ENCODE assay signal across 8 mouse cellular contexts in the genomic region with DNA sequence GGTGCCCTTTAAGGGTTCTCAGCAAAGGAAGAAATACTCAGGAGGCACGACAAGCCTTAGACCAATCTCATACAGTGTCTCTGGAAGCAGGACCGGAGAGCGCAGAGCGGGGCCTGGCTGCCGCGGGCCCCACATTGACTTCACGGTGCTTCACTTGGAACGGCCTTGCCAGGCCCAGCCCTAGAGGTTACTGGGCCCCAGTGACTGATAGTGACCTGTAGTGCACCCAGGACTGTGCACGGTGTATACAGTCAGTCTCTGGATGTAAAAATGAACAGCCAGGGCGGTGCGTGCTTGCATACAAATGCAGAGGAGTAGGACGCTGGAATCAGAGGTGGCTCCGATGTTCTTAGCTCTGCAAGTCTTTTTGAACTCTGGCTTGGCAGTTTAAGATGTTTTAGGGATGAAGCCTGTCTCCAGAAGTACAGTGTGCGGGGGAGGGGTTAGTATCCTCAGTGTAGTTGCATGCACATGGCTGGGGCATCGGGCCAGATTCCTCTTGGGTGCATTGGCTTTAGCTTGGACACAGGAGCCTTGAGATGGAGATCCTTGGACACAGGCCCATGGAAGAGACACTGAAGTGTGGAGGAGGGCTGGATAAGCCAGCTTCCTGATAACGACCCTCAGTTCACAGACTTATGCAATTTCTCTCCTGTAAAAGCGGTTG. TPM values are rescaled to one million over a fixed set of nuclear protein-coding genes. Genes with fewer than 3 reads are reported as not detected.
DNase-seq lines count a peak whose midpoint lies in the region; ATAC-seq and TF ChIP-seq lines count a peak whose summit lies in the region.

No protein-coding gene starts in this region.

- no peak for TF ChIP-seq CTCF in gastrocnemius, adult 2 months (IDR thresholded peaks at IDR 0.05)
- no peak for TF ChIP-seq CTCF in forebrain, postnatal 0 days (IDR thresholded peaks at IDR 0.05; ENCODE audit: low read depth)

- peaks cover under 1% of the 10 kb centered on the region; the same call in 1 of the 2 replicates for H3K9me3 ChIP-seq in forebrain, postnatal 0 days (ENCODE audit: low read length)
- H3K9me3 ChIP-seq in intestine, embryonic 15.5 days = no peaks in the 10 kb centered on the region
- H3K9me3 ChIP-seq in liver, embryonic 16.5 days (replicated peaks; ENCODE audit: control insufficient read depth, low read length) = no peaks in the 10 kb centered on the region

- peak; percentile 40 for DNase-seq in gastrocnemius, adult 2 months
- DNase-seq in gastrocnemius, postnatal 25 days = no peak
- no peak for DNase-seq in forebrain, postnatal 0 days
- peak; percentile 47 for DNase-seq in ovary, postnatal 14 days (ENCODE audit: low spot score)
- no peak for DNase-seq in frontal cortex, adult 2 months (ENCODE audit: extremely low spot score in 1 of 2, low spot score in 1 of 2)

- 52% methylated on average over 17 of the region's 17 CpGs for WGBS in forebrain, postnatal 0 days
- 46% methylated on average over 17 of the region's 17 CpGs for WGBS in intestine, embryonic 15.5 days
- WGBS in liver, embryonic 16.5 days (ENCODE audit: insufficient replicate concordance) = 40% methylated on average over 17 of the region's 17 CpGs

- H3K27me3 ChIP-seq in forebrain, postnatal 0 days (ENCODE audit: insufficient read depth, low read length) = no peaks in the 10 kb centered on the region
- H3K27me3 ChIP-seq in intestine, embryonic 15.5 days (replicated peaks) = no peaks in the 10 kb centered on the region
- H3K27me3 ChIP-seq in liver, embryonic 16.5 days (ENCODE audit: control insufficient read depth, insufficient read depth, low read depth, low read length) = no peaks in the 10 kb centered on the region

- no peak overlapping the region for H3K9ac ChIP-seq in forebrain, postnatal 0 days
- no peak overlapping the region for H3K9ac ChIP-seq in intestine, embryonic 15.5 days
- peak overlapping the region; percentile 25; the same call in 1 of the 2 replicates for H3K9ac ChIP-seq in liver, embryonic 16.5 days (ENCODE audit: low read depth, low read length)

- H3K4me1 ChIP-seq in brown adipose tissue, adult 24 weeks (ENCODE audit: control insufficient read depth, insufficient read depth, insufficient read length, low read length) = no peaks in the 10 kb centered on the region
- no peaks in the 10 kb centered on the region for H3K4me1 ChIP-seq in forebrain, postnatal 0 days (ENCODE audit: insufficient read depth)
- peaks cover 11% of the 10 kb centered on the region for H3K4me1 ChIP-seq in intestine, embryonic 15.5 days (replicated peaks)
- H3K4me1 ChIP-seq in liver, embryonic 16.5 days (ENCODE audit: control insufficient read depth, low read depth, low read length) = no peaks in the 10 kb centered on the region; the same call in 1 of the 2 replicates

- no peaks in the 10 kb centered on the region for H3K36me3 ChIP-seq in forebrain, postnatal 0 days (ENCODE audit: insufficient read depth)
- no peaks in the 10 kb centered on the region for H3K36me3 ChIP-seq in intestine, embryonic 15.5 days
- H3K36me3 ChIP-seq in liver, embryonic 16.5 days (ENCODE audit: control insufficient read depth, insufficient read depth) = no peaks in the 10 kb centered on the region

- ATAC-seq in forebrain, postnatal 0 days = peak; percentile 28; the same call in 1 of the 2 replicates
- peak; percentile 70 for ATAC-seq in intestine, embryonic 15.5 days
- ATAC-seq in liver, embryonic 16.5 days (ENCODE audit: low read depth) = peak; percentile 83

- H3K4me3 ChIP-seq in gastrocnemius, adult 2 months = peak overlapping the region; percentile 25; the same call in 1 of the 2 replicates
- H3K4me3 ChIP-seq in brown adipose tissue, adult 24 weeks (ENCODE audit: insufficient read depth, low read depth, low read length) = peak overlapping the region; percentile 14; the same call in 1 of the 2 replicates
- peak overlapping the region; percentile 11; the same call in 1 of the 2 replicates for H3K4me3 ChIP-seq in forebrain, postnatal 0 days (ENCODE audit: low read depth, low read length)
- H3K4me3 ChIP-seq in intestine, embryonic 15.5 days (replicated peaks) = no peak overlapping the region; the same call in 1 of the 2 replicates
- no peak overlapping the region; the same call in 1 of the 2 replicates for H3K4me3 ChIP-seq in liver, embryonic 16.5 days (ENCODE audit: low read depth, low read length)

- peak overlapping the region; percentile 10 for H3K27ac ChIP-seq in gastrocnemius, adult 2 months
- H3K27ac ChIP-seq in brown adipose tissue, adult 24 weeks (replicated peaks; ENCODE audit: low read depth, low read length) = no peak overlapping the region
- no peak overlapping the region for H3K27ac ChIP-seq in forebrain, postnatal 0 days (ENCODE audit: low read depth, low read length)
- H3K27ac ChIP-seq in intestine, embryonic 15.5 days = 0 out of 2 replicates have a peak overlapping the region, but pooled peaks have one; percentile 7
- H3K27ac ChIP-seq in liver, embryonic 16.5 days (ENCODE audit: low read length) = peak overlapping the region; percentile 83

- intact Hi-C loops in gastrocnemius, adult 2 months (cut with DNase I) = loop anchor here (1.0 to 5.0 kb wide), 4 partner anchors 89 to 640 kb away; no protein-coding TSS in a partner anchor

- H3K4me2 ChIP-seq in forebrain, postnatal 0 days (ENCODE audit: low read depth) = peak overlapping the region; percentile 44
- H3K4me2 ChIP-seq in intestine, embryonic 15.5 days (replicated peaks) = peak overlapping the region; percentile 53
- H3K4me2 ChIP-seq in liver, embryonic 16.5 days (ENCODE audit: low read depth, low read length) = peak overlapping the region; percentile 41

RNA-seq across cellular contexts. Expression of a gene that starts 31.1 kb away (rescaled TPM):
- 100 to 1,000 TPM; 290 to 372 TPM for total RNA-seq in gastrocnemius, adult 2 months (2021)
- 100 to 1,000 TPM; 268 to 270 TPM for total RNA-seq in gastrocnemius, postnatal 25 days (2021)
- 403 and 404 TPM in 2 replicates for polyA plus RNA-seq in brown adipose tissue, adult 24 weeks (2012; ENCODE audit: insufficient read depth, insufficient read length, missing spikeins)
- 449 and 763 TPM in 2 replicates for total RNA-seq in forebrain, postnatal 0 days (2014; rRNA removed)
- polyA plus RNA-seq in forebrain, postnatal 0 days (2015; fragmentation: Nextera tagmentation; extraction: Ambion mirVana) = 491 and 597 TPM in 2 replicates
- 818 and 905 TPM in 2 replicates for polyA plus RNA-seq in intestine, embryonic 15.5 days (2015; fragmentation: Nextera tagmentation; extraction: Ambion mirVana)
- polyA plus RNA-seq in liver, embryonic 16.5 days (2015; fragmentation: Nextera tagmentation; extraction: Ambion mirVana) = 335 and 378 TPM in 2 replicates
- polyA plus RNA-seq in frontal cortex, adult 2 months (2012; rRNA removed) = 303 and 382 TPM in 2 replicates

Comparison
In these comparisons a context has a peak if more than half of its experiments do, and no peak if none do; other contexts are left out.
1. DNase-seq: peak in gastrocnemius, adult 2 months (single experiment) and ovary, postnatal 14 days (single experiment); none in gastrocnemius, postnatal 25 days (single experiment), forebrain, postnatal 0 days (single experiment) and frontal cortex, adult 2 months (0 of 2).
2. H3K27ac ChIP-seq: peak in gastrocnemius, adult 2 months (single experiment), intestine, embryonic 15.5 days (single experiment) and liver, embryonic 16.5 days (single experiment); none in brown adipose tissue, adult 24 weeks (single experiment) and forebrain, postnatal 0 days (single experiment).
3. H3K4me3 ChIP-seq: peak in gastrocnemius, adult 2 months (single experiment), brown adipose tissue, adult 24 weeks (single experiment) and forebrain, postnatal 0 days (single experiment); none in intestine, embryonic 15.5 days (single experiment) and liver, embryonic 16.5 days (single experiment).
4. ATAC-seq: peak in every context shown above with its lines; median percentile 83 in liver, embryonic 16.5 days; 70 in intestine, embryonic 15.5 days; 28 in forebrain, postnatal 0 days.
5. Peak in every context shown above with its lines, with median percentiles within 50 percentile points of each other: H3K4me2 ChIP-seq.